Mouse (Mus musculus): ENCODE measurements around the gene Psg21. TPM values are rescaled to one million over a fixed set of nuclear protein-coding genes. Genes with fewer than 3 reads are reported as not detected.
"Not testable (repeated sequence)": the region's sequence is repeated elsewhere in the genome, so short reads cannot be mapped to it uniquely, and the experiment has no call there.

Gene Psg21
- polyA plus RNA-seq (2011; ENCODE audit: insufficient read depth, insufficient read length, low replicate concordance, missing spikeins) = not detected in 2 replicates

DNA sequence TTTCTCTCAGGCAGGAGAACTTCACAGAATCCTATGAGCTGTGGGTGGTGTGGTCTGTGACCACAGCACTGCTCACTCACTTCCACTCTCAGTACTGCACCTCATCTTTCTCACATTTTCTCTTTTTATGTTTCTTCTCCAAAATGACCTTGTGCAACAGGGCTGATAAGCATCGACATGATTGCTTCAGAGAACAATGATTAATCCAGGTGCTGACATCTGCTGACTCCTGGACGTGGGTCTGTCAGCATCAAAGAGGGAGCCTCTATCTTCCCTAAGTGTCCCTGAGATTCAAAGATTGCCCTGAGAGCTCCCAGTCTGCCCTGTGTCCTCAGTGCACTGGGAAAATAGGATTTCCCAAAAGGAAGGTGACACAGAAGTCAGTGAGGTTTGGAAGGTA, at the start of gene Psg21:
Gene Psg21, minus strand, starts transcription at position 101 of the 400 bp plus-strand sequence.
- not testable (repeated sequence) for H3K4me3 ChIP-seq (replicated peaks; ENCODE audit: control insufficient read depth, low read depth, low read length); H3K4me1 ChIP-seq (ENCODE audit: control insufficient read depth, insufficient read depth, low read length); H3K27ac ChIP-seq (ENCODE audit: control insufficient read depth, insufficient read depth, low read depth, low read length, poor library complexity)
- WGBS = 46% methylated on average over 2 of the region's 2 CpGs

DNA sequence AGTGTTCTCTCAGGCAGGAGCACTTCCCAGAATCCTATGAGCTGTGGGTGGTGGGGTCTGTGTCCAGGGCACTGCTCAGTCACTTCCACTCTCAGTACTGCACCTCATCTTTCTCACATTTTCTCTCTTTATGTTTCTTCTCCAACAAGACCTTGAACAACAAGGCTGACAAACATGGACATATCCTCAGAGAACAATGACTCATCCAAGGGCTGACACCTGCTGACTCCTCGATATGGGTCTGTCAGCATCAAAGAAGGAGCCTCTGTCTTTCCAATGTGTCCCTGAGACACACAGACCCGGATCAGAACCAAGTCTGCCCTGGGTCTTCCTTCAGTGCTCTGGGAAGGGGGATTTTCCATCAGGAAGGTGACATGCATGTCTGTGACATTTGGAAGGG, 29.6 kb upstream of the Psg21 start, which contains the start of gene Psg20:
Gene Psg20, minus strand, starts transcription at position 101 of the 400 bp plus-strand sequence.
- 52% methylated on average over 2 of the region's 2 CpGs for WGBS
- TF ChIP-seq POLR2A (IDR thresholded peaks at IDR 0.05; ENCODE audit: borderline replicate concordance, control insufficient read depth, low read depth, low read length) (no peak), CTCF (IDR thresholded peaks at IDR 0.05; ENCODE audit: control insufficient read depth, insufficient read depth, low read length) (no peak)
- Histone ChIP-seq H3K4me1 (ENCODE audit: control insufficient read depth, insufficient read depth, low read length) (no peaks in the 10 kb centered on the region), H3K4me3 (replicated peaks; ENCODE audit: control insufficient read depth, low read depth, low read length) (no peak within 1 kb of the TSS), H3K27ac (ENCODE audit: control insufficient read depth, insufficient read depth, low read depth, low read length, poor library complexity) (no peak within 1 kb of the TSS)

DNA sequence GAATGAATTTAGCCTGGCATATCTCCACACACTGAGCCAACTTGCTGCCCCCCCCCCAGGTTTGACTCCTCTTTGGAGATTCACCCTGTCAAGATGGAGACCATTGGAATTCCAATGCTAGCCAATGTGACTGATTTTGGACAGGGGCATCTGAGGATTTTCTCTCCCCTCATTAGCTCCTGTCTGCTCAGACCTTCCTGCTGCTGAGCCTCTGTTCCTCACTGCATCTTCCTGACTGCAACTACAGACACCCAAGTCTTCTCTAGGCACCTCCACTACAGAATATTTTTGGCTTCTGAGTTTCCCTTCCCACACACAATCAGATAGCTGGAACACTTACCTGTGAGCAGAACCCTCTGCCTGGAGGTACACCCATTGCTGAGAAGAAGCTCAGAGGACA, 29.1 kb upstream of the Psg21 start:
- TF ChIP-seq CTCF (IDR thresholded peaks at IDR 0.05; ENCODE audit: control insufficient read depth, insufficient read depth, low read length) = no peak
- no peak for TF ChIP-seq POLR2A (IDR thresholded peaks at IDR 0.05; ENCODE audit: borderline replicate concordance, control insufficient read depth, low read depth, low read length)
- Histone ChIP-seq H3K27ac (ENCODE audit: control insufficient read depth, insufficient read depth, low read depth, low read length, poor library complexity) (no peak overlapping the region), H3K4me3 (replicated peaks; ENCODE audit: control insufficient read depth, low read depth, low read length) (no peak overlapping the region), H3K4me1 (ENCODE audit: control insufficient read depth, insufficient read depth, low read length) (no peaks in the 10 kb centered on the region)

DNA sequence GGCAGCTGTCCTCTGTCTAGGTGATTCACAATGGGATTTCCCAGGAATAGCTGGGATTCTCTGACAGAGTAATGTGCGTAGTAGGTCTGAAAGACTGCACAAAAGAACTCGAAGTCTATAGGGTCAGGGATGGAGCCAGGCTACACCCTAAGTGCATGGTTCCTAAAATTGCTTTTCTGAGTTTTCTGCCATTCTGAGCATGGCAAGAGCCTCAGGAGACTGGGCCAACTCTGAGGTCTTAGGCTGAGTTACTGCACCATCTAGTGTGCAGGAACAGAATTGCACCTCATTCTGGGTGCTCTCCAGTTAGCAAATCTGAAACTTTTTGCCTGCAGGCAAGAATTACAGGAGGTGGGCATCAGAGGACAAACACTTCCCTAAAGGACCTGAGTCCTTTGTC, 23.2 kb upstream of the Psg21 start:
- TF ChIP-seq POLR2A (IDR thresholded peaks at IDR 0.05; ENCODE audit: borderline replicate concordance, control insufficient read depth, low read depth, low read length) (no peak), CTCF (IDR thresholded peaks at IDR 0.05; ENCODE audit: control insufficient read depth, insufficient read depth, low read length) (no peak)
- 35% methylated on average over 2 of the region's 2 CpGs for WGBS
- no peak overlapping the region for H3K4me3 ChIP-seq (replicated peaks; ENCODE audit: control insufficient read depth, low read depth, low read length)
- H3K27ac ChIP-seq (ENCODE audit: control insufficient read depth, insufficient read depth, low read depth, low read length, poor library complexity) = no peak overlapping the region
- no peaks in the 10 kb centered on the region for H3K4me1 ChIP-seq (ENCODE audit: control insufficient read depth, insufficient read depth, low read length)

DNA sequence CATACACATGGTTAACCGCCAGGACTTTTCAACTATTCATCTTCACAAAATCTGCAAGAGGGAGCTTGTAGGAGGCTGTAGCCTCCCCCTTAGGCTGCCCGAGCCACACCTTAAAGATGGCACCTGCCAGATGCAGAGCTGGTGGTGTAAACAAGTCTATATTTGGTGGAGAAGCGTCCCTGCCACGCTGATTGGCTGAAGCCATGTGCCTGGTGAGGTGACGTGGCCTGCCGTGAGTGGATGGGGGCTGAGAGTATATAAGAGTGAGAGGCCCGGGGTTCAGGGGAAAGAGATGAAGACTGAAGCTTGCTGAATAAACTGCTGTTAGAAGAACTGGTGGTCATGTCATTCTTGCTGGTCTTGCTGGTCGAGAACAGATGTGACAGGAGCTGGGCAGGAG, 29.6 kb downstream of the Psg21 start:
- H3K27ac ChIP-seq (ENCODE audit: control insufficient read depth, insufficient read depth, low read depth, low read length, poor library complexity); H3K4me1 ChIP-seq (ENCODE audit: control insufficient read depth, insufficient read depth, low read length); H3K4me3 ChIP-seq (replicated peaks; ENCODE audit: control insufficient read depth, low read depth, low read length): not testable (repeated sequence)
- WGBS = 72% methylated on average over 8 of the region's 8 CpGs

DNA sequence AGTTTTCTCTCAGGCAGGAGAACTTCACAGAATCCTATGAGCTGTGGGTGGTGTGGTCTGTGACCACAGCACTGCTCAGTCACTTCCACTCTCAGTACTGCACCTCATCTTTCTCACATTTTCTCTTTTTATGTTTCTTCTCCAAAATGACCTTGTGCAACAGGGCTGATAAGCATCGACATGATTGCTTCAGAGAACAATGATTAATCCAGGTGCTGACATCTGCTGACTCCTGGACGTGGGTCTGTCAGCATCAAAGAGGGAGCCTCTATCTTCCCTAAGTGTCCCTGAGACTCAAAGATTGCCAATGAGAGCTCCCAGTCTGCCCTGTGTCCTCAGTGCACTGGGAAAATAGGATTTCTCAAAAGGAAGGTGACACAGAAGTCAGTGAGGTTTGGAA, 40.1 kb downstream of the Psg21 start, which contains the start of gene Psg23:
Gene Psg23, minus strand, starts transcription at position 101 of the 400 bp plus-strand sequence.
- not testable (repeated sequence) for H3K4me1 ChIP-seq (ENCODE audit: control insufficient read depth, insufficient read depth, low read length); H3K27ac ChIP-seq (ENCODE audit: control insufficient read depth, insufficient read depth, low read depth, low read length, poor library complexity); H3K4me3 ChIP-seq (replicated peaks; ENCODE audit: control insufficient read depth, low read depth, low read length)
- WGBS = 35% methylated on average over 2 of the region's 2 CpGs

Other genes with a start within 250 kb of the Psg21 start
- gene Psg28, start 224.7 kb downstream of the Psg21 start, polyA plus RNA-seq (2011; ENCODE audit: insufficient read depth, insufficient read length, low replicate concordance, missing spikeins) = not detected in 2 replicates
- gene Psg26, start 172.5 kb downstream of the Psg21 start, polyA plus RNA-seq (2011; ENCODE audit: insufficient read depth, insufficient read length, low replicate concordance, missing spikeins) = not detected in 2 replicates
- not detected in 2 replicates for gene Psg25, start 124.5 kb downstream of the Psg21 start, polyA plus RNA-seq (2011; ENCODE audit: insufficient read depth, insufficient read length, low replicate concordance, missing spikeins)
- gene Psg27, start 89.4 kb downstream of the Psg21 start, polyA plus RNA-seq (2011; ENCODE audit: insufficient read depth, insufficient read length, low replicate concordance, missing spikeins) = not detected in 2 replicates
- not detected in 2 replicates for gene Psg23, start 40.2 kb downstream of the Psg21 start, polyA plus RNA-seq (2011; ENCODE audit: insufficient read depth, insufficient read length, low replicate concordance, missing spikeins)
- not detected in 2 replicates for gene Psg20, start 29.5 kb upstream of the Psg21 start, polyA plus RNA-seq (2011; ENCODE audit: insufficient read depth, insufficient read length, low replicate concordance, missing spikeins)
- gene Psg22, start 61.4 kb upstream of the Psg21 start, polyA plus RNA-seq (2011; ENCODE audit: insufficient read depth, insufficient read length, low replicate concordance, missing spikeins) = not detected in 2 replicates
- not detected in 2 replicates for gene Psg19, start 141.8 kb upstream of the Psg21 start, polyA plus RNA-seq (2011; ENCODE audit: insufficient read depth, insufficient read length, low replicate concordance, missing spikeins)
- not detected in 2 replicates for gene Psg17, start 164.9 kb upstream of the Psg21 start, polyA plus RNA-seq (2011; ENCODE audit: insufficient read depth, insufficient read length, low replicate concordance, missing spikeins)
- gene Mill2, start 183.2 kb upstream of the Psg21 start, polyA plus RNA-seq (2011; ENCODE audit: insufficient read depth, insufficient read length, low replicate concordance, missing spikeins) = 1.5 and 3.6 TPM in 2 replicates
- 72.2 and 201 TPM in 2 replicates for gene Pglyrp1, start 214.6 kb upstream of the Psg21 start, polyA plus RNA-seq (2011; ENCODE audit: insufficient read depth, insufficient read length, low replicate concordance, missing spikeins)

Measured in bone marrow, adult 2 months (tissue).